Mouse (Mus musculus) intestine, embryonic 14.5 days (tissue): ENCODE measurements around the gene Myo9b. TPM values are rescaled to one million over a fixed set of nuclear protein-coding genes. Genes with fewer than 3 reads are reported as not detected.
"Not testable (repeated sequence)": the region's sequence is repeated elsewhere in the genome, so short reads cannot be mapped to it uniquely, and the experiment has no call there.

ENCODE experiments used
- ATAC-seq: fragments of 200-750 bp; cut with Nextera tagmentation; replicated peaks from 2 replicates; pipeline ENCODE4 v1.8.0; 2017; ENCODE audit warnings: low read depth, moderate number of reproducible peaks, moderate TSS enrichment, moderate library complexity; ENCODE audit not compliant: low FRiP score, low TSS enrichment
- DNase-seq: peaks from one replicate; pipeline ENCODE4 v3.0.0-alpha.2; 2018; ENCODE audit warnings: low spot score
- H3K27ac ChIP-seq: fragments of 300-500 bp; sonication (generic); 2 replicates; pipeline ENCODE4 v1.5.1; 2014; ENCODE audit warnings: low read depth, mild to moderate bottlenecking, control low read depth
- H3K27me3 ChIP-seq: fragments of 300-500 bp; sonication (generic); replicated peaks from 2 replicates; pipeline ENCODE4 v1.6.1; 2014; ENCODE audit warnings: low read length, control low read depth; ENCODE audit not compliant: control insufficient read depth, insufficient read depth
- H3K36me3 ChIP-seq: fragments of 300-500 bp; sonication (generic); 2 replicates; pipeline ENCODE4 v1.6.1; 2014; ENCODE audit warnings: low read length, control low read depth; ENCODE audit not compliant: control insufficient read depth, insufficient read depth
- H3K4me1 ChIP-seq: fragments of 300-500 bp; sonication (generic); replicated peaks from 2 replicates; pipeline ENCODE4 v1.6.1; 2014; ENCODE audit warnings: low read length, control low read depth, mixed read lengths; ENCODE audit not compliant: control insufficient read depth, insufficient read depth
- H3K4me2 ChIP-seq: fragments of 300-500 bp; sonication (generic); 2 replicates; pipeline ENCODE4 v1.6.1; 2014; ENCODE audit warnings: low read length
- H3K4me3 ChIP-seq: fragments of 300-500 bp; sonication (generic); 2 replicates; pipeline ENCODE4 v1.5.1; 2014; ENCODE audit warnings: low read depth, low read length, control low read depth, mixed read lengths
- H3K9ac ChIP-seq: fragments of 300-500 bp; sonication (generic); 2 replicates; pipeline ENCODE4 v1.6.1; 2014; ENCODE audit warnings: mild to moderate bottlenecking, low read length
- H3K9me3 ChIP-seq: fragments of 300-500 bp; sonication (generic); 2 replicates; pipeline ENCODE4 v1.6.1; 2016; ENCODE audit warnings: low read length, control low read depth; ENCODE audit not compliant: control insufficient read depth
- WGBS: fragments of 180-500 bp; shearing (Covaris S2); extraction: QIAGEN DNeasy Blood & Tissue Kit; methylation state at CpG from one replicate; pipeline ENCODE4 v1.1.7; 2014; 5-methylcytosine and 5-hydroxymethylcytosine counted together
- polyA plus RNA-seq: library from polyadenylated mRNA; unstranded; fragments of >200 nt; fragmentation: Nextera tagmentation; extraction: Ambion mirVana; gene quantifications from 2 replicates; pipeline ENCODE4 v1.2.1, GENCODE M21; 2014

Myo9b gene
- 21.6 and 25.3 TPM in 2 replicates for polyA plus RNA-seq

DNA sequence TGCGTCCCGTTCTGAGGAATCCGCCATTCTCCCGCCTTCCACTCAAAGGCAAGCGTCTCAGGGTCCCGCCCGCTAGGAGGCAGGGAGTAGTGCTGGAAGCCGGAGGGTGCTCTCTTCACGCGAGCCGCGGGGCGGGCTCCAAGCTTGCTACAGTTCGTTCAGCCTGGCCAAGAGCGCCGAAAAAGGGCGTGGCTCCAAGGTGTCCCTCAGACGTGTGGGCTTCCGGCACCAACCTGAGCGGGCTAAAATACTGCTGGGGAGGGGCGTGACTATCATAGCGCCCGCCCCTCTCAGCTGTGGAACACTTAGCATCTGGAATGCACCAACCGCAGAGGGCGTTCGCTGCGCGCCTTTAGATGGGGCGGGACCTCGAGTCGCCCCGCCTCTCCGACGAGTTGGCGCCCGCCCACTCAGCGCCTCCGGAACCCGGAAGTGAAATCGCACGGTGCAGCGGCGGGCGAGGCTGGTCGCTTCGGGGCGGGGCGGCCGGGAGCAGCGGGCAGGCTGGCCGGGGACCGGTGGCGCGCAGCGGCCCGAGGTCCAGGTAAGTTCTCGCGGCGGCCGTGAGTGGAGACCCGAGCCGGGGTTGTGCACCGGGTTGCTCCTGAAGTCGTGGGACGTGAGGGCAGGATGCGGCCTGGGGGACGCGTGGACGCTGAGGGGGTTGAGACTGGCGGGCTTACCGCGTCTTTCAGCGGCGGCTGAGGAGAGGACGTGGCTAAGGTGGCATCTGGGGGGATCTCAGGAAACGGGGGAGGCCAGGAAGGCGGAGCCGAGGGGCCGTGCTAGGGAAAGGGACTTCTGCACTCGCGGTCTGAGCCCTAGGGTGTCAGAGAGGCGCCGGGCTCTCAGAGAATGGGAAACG, at the start of gene Myo9b, which contains the start of gene Haus8:
TSS of gene Myo9b (plus strand) at position 429 of the 865 bp plus-strand sequence.
TSS of gene Haus8 (minus strand) at position 649 of the 865 bp plus-strand sequence.
- H3K27me3 ChIP-seq = no peaks in the 10 kb centered on the region
- peak; percentile 97 for ATAC-seq
- peak within 1 kb of the TSS; percentile 75 for H3K4me2 ChIP-seq
- H3K9ac ChIP-seq = peak within 1 kb of the TSS; percentile 66
- H3K9me3 ChIP-seq = no peaks in the 10 kb centered on the region
- peaks cover 3% of the 10 kb centered on the region; the same call in 1 of the 2 replicates for H3K36me3 ChIP-seq
- peak within 1 kb of the TSS; percentile 82 for H3K27ac ChIP-seq
- H3K4me3 ChIP-seq = peak within 1 kb of the TSS; percentile 72
- peaks cover 14% of the 10 kb centered on the region for H3K4me1 ChIP-seq
- under 1% methylated on average over 84 of the region's 84 CpGs for WGBS
- DNase-seq = peak; percentile 96

- ATAC-seq (no peak), DNase-seq (no peak)
- WGBS = 52% methylated on average over 2 of the region's 2 CpGs
- no peak overlapping the region for H3K27ac ChIP-seq
- H3K4me2 ChIP-seq = no peak overlapping the region
- no peak overlapping the region for H3K4me3 ChIP-seq
- H3K4me1 ChIP-seq = no peaks in the 10 kb centered on the region
- no peak overlapping the region for H3K9ac ChIP-seq
- H3K9me3 ChIP-seq = no peaks in the 10 kb centered on the region
- no peaks in the 10 kb centered on the region for H3K36me3 ChIP-seq
- H3K27me3 ChIP-seq = no peaks in the 10 kb centered on the region
These were observed 48.0 kb upstream of the Myo9b start for GRCm38 (mm10) chr8:71224560-71224959.

GRCm38 (mm10) chr8:71242757-71243156, 29.8 kb upstream of the Myo9b start:
- Histone ChIP-seq H3K9me3 (no peaks in the 10 kb centered on the region), H3K4me2 (no peak overlapping the region), H3K27me3 (no peaks in the 10 kb centered on the region), H3K4me3 (no peak overlapping the region), H3K36me3 (no peaks in the 10 kb centered on the region), H3K4me1 (no peaks in the 10 kb centered on the region), H3K27ac (no peak overlapping the region), H3K9ac (no peak overlapping the region)
- no peak for DNase-seq
- WGBS = 47% methylated on average over 2 of the region's 2 CpGs
- no peak for ATAC-seq

DNA sequence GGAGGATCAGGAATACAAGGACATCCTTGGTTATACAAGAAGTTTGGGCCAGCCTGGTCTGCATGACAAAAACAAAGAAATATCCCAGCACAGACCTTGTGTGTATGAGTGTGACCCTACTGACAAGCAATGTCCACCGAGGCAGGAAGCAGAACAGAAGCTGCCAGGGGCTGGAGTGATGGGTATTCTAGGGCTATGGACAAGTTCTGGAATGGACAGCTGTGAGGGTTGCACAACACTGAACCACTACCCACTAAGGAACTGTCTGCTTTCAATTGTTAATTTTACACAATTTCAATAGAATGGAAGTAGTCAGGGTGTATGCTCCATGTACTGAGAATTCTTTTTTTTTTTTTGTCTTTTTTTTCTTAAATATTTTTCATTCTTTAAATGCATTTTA, 24.3 kb upstream of the Myo9b start:
- 92% methylated on average over 1 of the region's 1 CpGs for WGBS
- no peak overlapping the region for H3K4me3 ChIP-seq
- DNase-seq = no peak
- ATAC-seq = no peak
- no peaks in the 10 kb centered on the region for H3K4me1 ChIP-seq
- H3K9ac ChIP-seq = no peak overlapping the region
- H3K36me3 ChIP-seq = peaks cover 6% of the 10 kb centered on the region
- no peaks in the 10 kb centered on the region for H3K9me3 ChIP-seq
- no peak overlapping the region for H3K4me2 ChIP-seq
- H3K27ac ChIP-seq = no peak overlapping the region
- H3K27me3 ChIP-seq = no peaks in the 10 kb centered on the region

DNA sequence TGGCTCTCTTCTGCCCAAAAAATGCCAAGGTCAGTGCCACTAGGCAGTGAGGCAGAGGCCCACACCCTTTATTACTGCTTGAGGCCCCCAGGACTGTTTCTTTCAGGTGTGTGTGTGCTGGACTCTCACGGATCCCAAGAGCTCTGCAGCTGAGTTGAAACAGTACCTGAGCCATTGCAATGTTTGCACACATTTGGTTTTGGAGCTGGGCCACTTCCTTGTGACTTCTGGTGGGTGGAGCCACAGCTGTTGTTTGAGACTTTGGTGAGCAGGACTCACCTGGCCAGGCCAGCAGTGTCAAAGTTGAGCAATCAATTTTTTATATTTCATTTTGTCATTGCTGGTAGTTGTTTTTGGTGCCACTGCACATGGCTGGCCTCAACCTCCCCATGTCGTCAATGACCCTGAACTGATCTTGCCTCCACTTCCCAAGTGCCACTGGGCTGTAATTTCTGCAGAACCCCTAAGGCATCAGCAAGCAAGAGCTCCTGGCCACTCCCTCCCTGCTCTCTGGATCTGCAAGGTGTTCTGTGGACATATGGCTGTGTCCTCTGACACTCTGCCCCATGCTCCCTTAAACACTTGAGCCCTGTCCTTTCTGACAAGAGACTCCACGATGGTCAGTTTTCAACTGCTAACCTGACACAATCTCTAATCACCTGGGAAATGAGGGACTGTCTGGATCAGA, 15.8 kb upstream of the Myo9b start:
- Histone ChIP-seq H3K4me3 (no peak overlapping the region), H3K36me3 (peaks cover 40% of the 10 kb centered on the region), H3K9ac (no peak overlapping the region), H3K27me3 (no peaks in the 10 kb centered on the region), H3K27ac (no peak overlapping the region), H3K9me3 (no peaks in the 10 kb centered on the region), H3K4me1 (no peaks in the 10 kb centered on the region), H3K4me2 (no peak overlapping the region)
- no peak for ATAC-seq
- 93% methylated on average over 3 of the region's 3 CpGs for WGBS
- no peak for DNase-seq

DNA sequence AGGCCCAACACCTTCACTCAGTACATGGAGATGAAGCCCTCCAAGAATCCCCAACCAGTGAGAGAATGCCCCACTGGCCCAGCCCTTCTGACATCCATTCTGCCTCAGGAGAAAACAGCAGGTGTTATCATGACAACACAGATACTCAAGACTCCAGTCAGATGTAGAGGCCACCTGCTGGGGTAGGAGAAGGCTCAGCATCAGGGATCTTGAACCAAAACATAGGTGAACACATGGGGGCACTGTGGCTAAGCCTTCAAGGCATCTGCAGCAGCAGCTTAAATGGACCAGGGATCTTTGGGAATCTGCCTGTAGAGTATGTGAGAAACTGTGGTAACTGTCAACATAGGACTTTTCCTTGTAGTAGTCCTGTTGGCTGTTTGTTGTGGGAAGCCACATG, 11.3 kb upstream of the Myo9b start:
- Histone ChIP-seq H3K36me3 (peaks cover 19% of the 10 kb centered on the region), H3K9me3 (no peaks in the 10 kb centered on the region), H3K27me3 (no peaks in the 10 kb centered on the region), H3K27ac (no peak overlapping the region), H3K9ac (no peak overlapping the region), H3K4me2 (no peak overlapping the region), H3K4me1 (no peaks in the 10 kb centered on the region), H3K4me3 (no peak overlapping the region)
- DNase-seq (no peak), ATAC-seq (no peak)

DNA sequence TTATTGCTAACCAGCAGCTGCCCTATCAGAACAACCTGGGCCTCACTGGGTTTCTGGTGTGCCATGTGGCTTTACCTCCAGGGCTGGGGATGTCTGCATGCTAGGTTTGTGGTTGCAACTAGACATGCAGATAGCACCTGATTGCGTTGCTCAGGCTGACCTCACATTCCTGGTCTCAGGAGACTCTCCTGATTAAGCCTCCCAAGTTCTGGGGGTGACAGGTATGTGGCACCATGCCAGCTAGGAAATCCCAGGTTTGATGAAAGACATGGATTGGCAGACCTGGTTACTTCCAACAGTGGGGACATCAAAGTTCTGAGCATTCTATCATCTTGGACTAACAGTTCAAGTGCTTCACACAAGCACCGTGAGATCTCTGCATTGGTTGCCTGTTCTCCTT, 4.8 kb upstream of the Myo9b start:
- 94% methylated on average over 2 of the region's 2 CpGs for WGBS
- DNase-seq = no peak

DNA sequence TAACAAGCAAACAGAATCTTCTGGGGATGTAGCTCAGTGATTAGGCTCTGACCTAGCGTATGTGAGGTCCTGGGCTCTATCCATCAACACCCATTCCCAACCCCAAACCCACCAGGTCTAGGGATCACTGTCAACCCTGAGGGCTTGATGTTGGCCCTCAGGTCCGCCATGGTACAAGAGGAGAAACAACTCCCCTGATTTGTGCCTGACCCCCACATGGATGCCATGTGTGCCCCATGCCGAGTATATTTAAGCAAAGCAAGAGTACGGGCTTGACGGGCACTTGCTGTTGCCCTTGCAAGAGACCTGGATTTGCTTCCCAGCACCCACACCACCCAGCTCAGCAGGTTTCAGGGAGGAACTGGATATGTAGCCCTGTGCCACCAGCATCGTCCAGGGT, 4.2 kb upstream of the Myo9b start:
- ATAC-seq, DNase-seq, H3K36me3 ChIP-seq, H3K27ac ChIP-seq, H3K4me3 ChIP-seq, H3K4me2 ChIP-seq, H3K9ac ChIP-seq, H3K4me1 ChIP-seq, H3K27me3 ChIP-seq, H3K9me3 ChIP-seq: not testable (repeated sequence)
- 94% methylated on average over 6 of the region's 6 CpGs for WGBS

More for the DNA sequence above, 4.8 kb upstream of the Myo9b start:
- Histone ChIP-seq H3K27ac (no peak overlapping the region), H3K27me3 (no peaks in the 10 kb centered on the region), H3K9ac (no peak overlapping the region), H3K36me3 (peaks cover 8% of the 10 kb centered on the region), H3K4me2 (no peak overlapping the region), H3K4me1 (0 out of 2 replicates have a peak, but pooled peaks cover 3% of the 10 kb centered on the region), H3K4me3 (no peak overlapping the region), H3K9me3 (no peaks in the 10 kb centered on the region)
- no peak for ATAC-seq
